32 mouse cellular contexts compared by ENCODE assay signal in the genomic region with DNA sequence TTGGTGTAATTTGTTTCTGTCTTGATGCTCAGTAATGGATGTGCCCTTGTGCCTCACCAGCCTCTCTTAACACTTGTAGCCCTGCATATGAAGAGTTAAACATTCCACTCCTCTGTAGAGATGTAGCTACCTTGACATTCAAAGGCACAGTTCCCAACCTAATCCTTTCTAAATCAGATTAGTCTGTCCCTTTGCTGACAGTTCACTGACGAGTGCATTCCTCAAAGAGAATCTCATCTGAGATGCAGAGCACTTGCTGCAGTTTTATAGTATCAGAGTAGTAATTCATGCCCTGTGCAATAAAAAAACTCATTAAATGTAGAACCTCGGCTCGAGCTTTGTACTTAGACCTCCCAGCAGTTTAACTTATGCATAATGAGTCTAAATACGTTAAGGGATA.
DNase-seq lines count a peak whose midpoint lies in the region; ATAC-seq lines count a peak whose summit lies in the region.
"Had no signal": no experiment of that assay in that cellular context is flagged by ENCODE, and none has a peak within 500 bp of the region (broad histone marks: within the 10 kb centered on the region; RNA-seq: fewer than 3 reads in every experiment).

No protein-coding gene starts in this region.

- H3K4me2 ChIP-seq in hindbrain, embryonic 14.5 days (replicated peaks) = no peak overlapping the region
- H3K4me2 ChIP-seq in neural tube, embryonic 11.5 days (ENCODE audit: low read depth) = no peak overlapping the region
- H3K4me2 ChIP-seq: embryonic facial prominence, embryonic 13.5 days; heart, embryonic 13.5 days; kidney, embryonic 15.5 days; limb, embryonic 12.5 days; liver, embryonic 15.5 days; lung, embryonic 14.5 days; midbrain, embryonic 12.5 days had no signal

- peaks cover 3% of the 10 kb centered on the region for H3K27me3 ChIP-seq in hindbrain, embryonic 14.5 days (ENCODE audit: control insufficient read depth, insufficient read depth, low read length)
- 0 out of 2 replicates have a peak, but pooled peaks cover 4% of the 10 kb centered on the region for H3K27me3 ChIP-seq in hindbrain, embryonic 10.5 days (ENCODE audit: insufficient read depth, poor library complexity, severe bottlenecking)
- no peaks in the 10 kb centered on the region for H3K27me3 ChIP-seq in neural tube, embryonic 11.5 days (ENCODE audit: control insufficient read depth, insufficient read depth, low read length)
- H3K27me3 ChIP-seq: embryonic facial prominence, embryonic 13.5 days; limb, embryonic 12.5 days; liver, embryonic 15.5 days had no signal

- H3K36me3 ChIP-seq in hindbrain, embryonic 14.5 days (replicated peaks; ENCODE audit: control insufficient read depth, insufficient read depth) = no peaks in the 10 kb centered on the region
- H3K36me3 ChIP-seq in hindbrain, embryonic 10.5 days = no peaks in the 10 kb centered on the region
- no peaks in the 10 kb centered on the region for H3K36me3 ChIP-seq in neural tube, embryonic 11.5 days (ENCODE audit: control insufficient read depth, insufficient read depth, low read length)
- H3K36me3 ChIP-seq: embryonic facial prominence, embryonic 13.5 days; forebrain, embryonic 10.5 days; heart, embryonic 13.5 days; kidney, embryonic 15.5 days; limb, embryonic 12.5 days; liver, embryonic 15.5 days; midbrain, embryonic 12.5 days had no signal

- H3K9me3 ChIP-seq in hindbrain, embryonic 14.5 days (ENCODE audit: control insufficient read depth, low read length) = no peaks in the 10 kb centered on the region
- no peaks in the 10 kb centered on the region for H3K9me3 ChIP-seq in hindbrain, embryonic 10.5 days
- no peaks in the 10 kb centered on the region for H3K9me3 ChIP-seq in neural tube, embryonic 11.5 days (ENCODE audit: control insufficient read depth, low read length)
- H3K9me3 ChIP-seq: embryonic facial prominence, embryonic 13.5 days; forebrain, embryonic 10.5 days; heart, embryonic 13.5 days; kidney, embryonic 15.5 days; limb, embryonic 12.5 days; liver, embryonic 15.5 days; midbrain, embryonic 12.5 days had no signal

- no peak overlapping the region for H3K4me3 ChIP-seq in hindbrain, embryonic 14.5 days (replicated peaks; ENCODE audit: low read length)
- no peak overlapping the region for H3K4me3 ChIP-seq in hindbrain, embryonic 10.5 days
- H3K4me3 ChIP-seq in neural tube, embryonic 11.5 days (ENCODE audit: low read depth, low read length) = no peak overlapping the region
- H3K4me3 ChIP-seq: embryonic facial prominence, embryonic 13.5 days; forebrain, embryonic 10.5 days; heart, embryonic 13.5 days; kidney, embryonic 15.5 days; layer of hippocampus, adult 2 months; left cerebral cortex, adult 2 months; limb, embryonic 12.5 days; liver, embryonic 15.5 days; midbrain, embryonic 12.5 days; myocyte had no signal

- WGBS in hindbrain, embryonic 14.5 days = 30% methylated on average over 4 of the region's 4 CpGs
- WGBS in hindbrain, embryonic 10.5 days = 61% methylated on average over 4 of the region's 4 CpGs
- 29% methylated on average over 4 of the region's 4 CpGs for WGBS in neural tube, embryonic 11.5 days

- H3K4me1 ChIP-seq in hindbrain, embryonic 14.5 days (replicated peaks; ENCODE audit: control insufficient read depth, insufficient read depth, low read length) = no peaks in the 10 kb centered on the region
- peaks cover 22% of the 10 kb centered on the region for H3K4me1 ChIP-seq in hindbrain, embryonic 10.5 days (replicated peaks)
- no peaks in the 10 kb centered on the region for H3K4me1 ChIP-seq in neural tube, embryonic 11.5 days (ENCODE audit: control insufficient read depth, insufficient read depth, low read length)
- H3K4me1 ChIP-seq: embryonic facial prominence, embryonic 13.5 days; heart, embryonic 13.5 days; kidney, embryonic 15.5 days; liver, embryonic 15.5 days had no signal

- no peak for ATAC-seq in hindbrain, embryonic 14.5 days (ENCODE audit: low FRiP score)
- ATAC-seq in neural tube, embryonic 11.5 days (ENCODE audit: insufficient read depth, low FRiP score, low TSS enrichment) = peak; percentile 58; the same call in 1 of the 2 replicates
- ATAC-seq: forebrain, postnatal 0 days; inflammation-experienced regulatory T-cells, adult 6 months had no signal

- H3K27ac ChIP-seq in hindbrain, embryonic 14.5 days = no peak overlapping the region
- H3K27ac ChIP-seq in hindbrain, embryonic 10.5 days = no peak overlapping the region
- H3K27ac ChIP-seq in neural tube, embryonic 11.5 days (ENCODE audit: low read depth, low read length) = no peak overlapping the region
- H3K27ac ChIP-seq: embryonic facial prominence, embryonic 13.5 days; forebrain, embryonic 10.5 days; heart, embryonic 13.5 days; kidney, embryonic 15.5 days; layer of hippocampus, adult 2 months; left cerebral cortex, adult 2 months; limb, embryonic 12.5 days; liver, embryonic 15.5 days; midbrain, embryonic 12.5 days; stomach, postnatal 0 days had no signal

- peak; percentile 35 for DNase-seq in hindbrain, embryonic 14.5 days (ENCODE audit: low spot score)
- no peak for DNase-seq in hindbrain, embryonic 10.5 days (ENCODE audit: low spot score)
- no peak for DNase-seq in neural tube, embryonic 11.5 days (ENCODE audit: low spot score)
- no peak for DNase-seq in neural tube, embryonic 10.5 days (ENCODE audit: extremely low spot score, low spot score)
- DNase-seq in mesoderm, embryonic 11.5 days (ENCODE audit: low read depth, low spot score) = peak; percentile 46
- no peak for DNase-seq in thymus, postnatal 25 days
- DNase-seq in kidney, adult 9 months = no peak
- DNase-seq: adrenal gland, adult 8-10 months; B cell, adult 2 months; cerebellum, adult 11-12 months; cerebellum, postnatal 14 days; forebrain, postnatal 0 days; heart, postnatal 10 days; kidney, adult 11 months; kidney, postnatal 25 days; lung, embryonic 14.5 days; lung, postnatal 14 days; right cerebral cortex, postnatal 4 days; thymus, adult 18-20 months; thymus, postnatal 4 days had no signal

- no peak overlapping the region for H3K9ac ChIP-seq in hindbrain, embryonic 14.5 days
- no peak overlapping the region for H3K9ac ChIP-seq in neural tube, embryonic 11.5 days (ENCODE audit: low read length)
- H3K9ac ChIP-seq: embryonic facial prominence, embryonic 13.5 days; forebrain, postnatal 0 days; heart, embryonic 13.5 days; kidney, embryonic 15.5 days; limb, embryonic 12.5 days; liver, embryonic 15.5 days; lung, embryonic 14.5 days; midbrain, embryonic 12.5 days had no signal

Comparison
In these comparisons a context has a peak if more than half of its experiments do, and no peak if none do; other contexts are left out.
1. DNase-seq: peak in hindbrain, embryonic 14.5 days (single experiment) and mesoderm, embryonic 11.5 days (single experiment); none in hindbrain, embryonic 10.5 days (single experiment), neural tube, embryonic 11.5 days (single experiment), neural tube, embryonic 10.5 days (single experiment), thymus, postnatal 25 days (single experiment) and kidney, adult 9 months (single experiment).